ENCODE assay signal across 22 mouse cellular contexts in the genomic region with DNA sequence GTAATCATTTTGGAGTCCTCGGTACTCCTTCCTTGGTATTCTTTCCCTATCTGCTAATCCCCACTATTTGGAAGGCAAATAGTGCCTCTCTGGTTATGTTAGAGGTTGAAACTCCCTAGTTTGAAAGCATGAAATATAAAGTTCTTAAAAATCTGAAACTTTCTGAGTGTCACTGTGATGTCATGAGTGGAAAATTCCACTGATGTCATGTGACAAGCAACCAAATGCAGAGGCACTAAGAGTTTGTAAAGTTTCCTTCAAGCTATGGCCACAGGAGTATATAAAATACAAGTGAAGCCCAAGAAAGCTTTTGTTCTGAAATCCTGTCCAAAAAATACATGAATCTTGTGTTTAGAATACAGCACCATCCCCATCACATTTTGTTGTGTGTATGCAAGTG.
"Had no signal": no experiment of that assay in that cellular context is flagged by ENCODE, and none has a peak within 500 bp of the region (broad histone marks: within the 10 kb centered on the region; RNA-seq: fewer than 3 reads in every experiment).

No protein-coding gene starts in this region.

- ATAC-seq: liver, postnatal 0 days; lung, postnatal 0 days; midbrain, embryonic 15.5 days had no signal

- H3K27ac ChIP-seq: left cerebral cortex, adult 2 months; limb, embryonic 12.5 days; limb, embryonic 15.5 days; liver, embryonic 14.5 days; macrophage; midbrain, embryonic 12.5 days; midbrain, embryonic 15.5 days; neural tube, embryonic 13.5 days; stomach, postnatal 0 days had no signal

- H3K36me3 ChIP-seq: limb, embryonic 12.5 days; limb, embryonic 15.5 days; midbrain, embryonic 12.5 days; midbrain, embryonic 15.5 days; neural tube, embryonic 13.5 days had no signal

- H3K9me3 ChIP-seq: limb, embryonic 12.5 days; limb, embryonic 15.5 days; midbrain, embryonic 12.5 days; midbrain, embryonic 15.5 days; neural tube, embryonic 13.5 days had no signal

- H3K4me1 ChIP-seq: limb, embryonic 12.5 days; limb, embryonic 15.5 days; midbrain, embryonic 12.5 days; midbrain, embryonic 15.5 days; neural tube, embryonic 13.5 days had no signal

- DNase-seq: kidney, adult 18-20 months; kidney, adult 9 months; kidney, postnatal 14 days; kidney, postnatal 4 days; left cerebral cortex, postnatal 4 days; liver, postnatal 0 days; lung, embryonic 14.5 days; retina, postnatal 1 day; right cerebral cortex, postnatal 25 days; thymus, adult 2 months; thymus, postnatal 14 days; thymus, postnatal 4 days had no signal

- H3K4me3 ChIP-seq: left cerebral cortex, adult 2 months; limb, embryonic 12.5 days; limb, embryonic 15.5 days; midbrain, embryonic 12.5 days; midbrain, embryonic 15.5 days; neural tube, embryonic 13.5 days had no signal

- H3K27me3 ChIP-seq: midbrain, embryonic 15.5 days had no signal
